In the genomic region with DNA sequence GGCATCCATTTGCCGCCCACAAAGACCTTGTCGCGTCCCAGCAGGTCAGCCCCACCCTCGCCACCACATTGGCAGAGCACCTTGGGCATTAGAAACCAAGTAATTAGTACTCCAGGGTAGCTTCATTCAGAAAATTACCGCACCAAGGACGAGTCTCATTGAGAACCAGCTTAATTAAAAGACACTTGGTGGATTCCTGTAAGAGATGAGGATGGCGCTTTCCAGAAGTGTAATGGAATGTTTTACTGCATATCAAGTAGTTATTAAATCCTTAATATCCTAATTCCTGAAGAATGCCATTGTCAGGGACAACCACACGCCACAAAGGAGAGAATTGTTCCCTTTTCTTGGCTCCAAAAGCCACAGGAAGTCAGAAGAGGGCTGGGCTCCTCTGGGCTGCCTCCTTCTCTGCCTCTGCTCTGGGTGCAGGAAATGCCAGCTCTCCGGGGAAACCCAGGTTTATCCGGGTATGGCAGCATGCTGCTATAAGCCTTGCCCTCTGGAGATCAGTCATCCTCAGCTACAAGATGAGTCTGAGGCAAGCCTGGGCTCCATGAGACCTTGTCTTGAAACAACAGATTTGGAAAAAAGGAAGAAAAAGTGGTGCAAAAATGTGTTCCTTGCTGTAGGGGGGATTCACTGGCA, we compare ENCODE assay signal across 16 mouse cellular contexts. TPM values are rescaled to one million over a fixed set of nuclear protein-coding genes. Genes with fewer than 3 reads are reported as not detected.
DNase-seq lines count a peak whose midpoint lies in the region; ATAC-seq and TF ChIP-seq lines count a peak whose summit lies in the region.
"Had no signal": no experiment of that assay in that cellular context is flagged by ENCODE, and none has a peak within 500 bp of the region (broad histone marks: within the 10 kb centered on the region; RNA-seq: fewer than 3 reads in every experiment).

No protein-coding gene starts in this region.

- H3K79me3 ChIP-seq in C2C12 (ENCODE audit: low read depth): no peaks in the 10 kb centered on the region

- no peak for TF ChIP-seq CTCF in C2C12 (IDR thresholded peaks at IDR 0.05; ENCODE audit: control insufficient read depth, insufficient read depth, insufficient read length)

- H3K36me3 ChIP-seq in C2C12 (ENCODE audit: control insufficient read depth, insufficient read depth): no peaks in the 10 kb centered on the region
- H3K36me3 ChIP-seq in lung, embryonic 16.5 days (ENCODE audit: control insufficient read depth, insufficient read depth, low read length): no peaks in the 10 kb centered on the region
- H3K36me3 ChIP-seq: embryonic facial prominence, embryonic 13.5 days; G1E; heart, embryonic 10.5 days; hindbrain, embryonic 12.5 days had no signal

- peak; percentile 73 for ATAC-seq in CD4-positive, CD25-positive, alpha-beta regulatory T cell, adult 4 months
- peak; percentile 36; the same call in 1 of the 2 replicates for ATAC-seq in lung, embryonic 16.5 days (ENCODE audit: low read depth)
- ATAC-seq: forebrain, embryonic 13.5 days had no signal

- no peak overlapping the region for H3ac ChIP-seq in C2C12 (ENCODE audit: control insufficient read depth, insufficient read length, low read depth)

- WGBS in lung, embryonic 16.5 days: 59% methylated on average over 10 of the region's 10 CpGs

- no peaks in the 10 kb centered on the region for H3K27me3 ChIP-seq in C2C12 (ENCODE audit: control insufficient read depth, insufficient read depth, insufficient read length)
- no peaks in the 10 kb centered on the region for H3K27me3 ChIP-seq in lung, embryonic 16.5 days (ENCODE audit: control insufficient read depth, insufficient read depth, low read depth, low read length)
- H3K27me3 ChIP-seq: embryonic facial prominence, embryonic 13.5 days; forebrain, embryonic 13.5 days; hindbrain, embryonic 12.5 days had no signal

- H3K4me3 ChIP-seq in C2C12 (ENCODE audit: insufficient read depth, poor library complexity, severe bottlenecking): no peak overlapping the region
- H3K4me3 ChIP-seq in lung, embryonic 16.5 days (ENCODE audit: low read length): no peak overlapping the region
- H3K4me3 ChIP-seq: embryonic facial prominence, embryonic 13.5 days; forebrain, embryonic 13.5 days; gastrocnemius, adult 2 months; heart, embryonic 10.5 days; hindbrain, embryonic 12.5 days had no signal

- no peaks in the 10 kb centered on the region for H3K9me3 ChIP-seq in lung, embryonic 16.5 days (ENCODE audit: control insufficient read depth, low read length)
- H3K9me3 ChIP-seq: embryonic facial prominence, embryonic 13.5 days; forebrain, embryonic 13.5 days; G1E; heart, embryonic 10.5 days; hindbrain, embryonic 12.5 days had no signal

- no peak overlapping the region for H3K4me2 ChIP-seq in lung, embryonic 16.5 days (ENCODE audit: low read depth, low read length)
- H3K4me2 ChIP-seq: embryonic facial prominence, embryonic 13.5 days; forebrain, embryonic 13.5 days; hindbrain, embryonic 12.5 days; liver, embryonic 11.5 days had no signal

- peaks cover 14% of the 10 kb centered on the region for H3K4me1 ChIP-seq in lung, embryonic 16.5 days (replicated peaks; ENCODE audit: control insufficient read depth, insufficient read depth, low read length)
- H3K4me1 ChIP-seq: hindbrain, embryonic 12.5 days had no signal

- no peak overlapping the region for H3K9ac ChIP-seq in lung, embryonic 16.5 days (ENCODE audit: low read length)
- H3K9ac ChIP-seq: embryonic facial prominence, embryonic 13.5 days; forebrain, embryonic 13.5 days; hindbrain, embryonic 12.5 days had no signal

- H3K27ac ChIP-seq in lung, embryonic 16.5 days (ENCODE audit: low read length): peak overlapping the region; percentile 50; the same call in 1 of the 2 replicates
- H3K27ac ChIP-seq: embryonic facial prominence, embryonic 13.5 days; forebrain, embryonic 13.5 days; gastrocnemius, adult 2 months; heart, embryonic 10.5 days; hindbrain, embryonic 12.5 days had no signal

- H3K79me2 ChIP-seq in C2C12 (ENCODE audit: control insufficient read depth, insufficient read depth): no peaks in the 10 kb centered on the region

- peak; percentile 54 for DNase-seq in thymus, postnatal 0 days (ENCODE audit: low spot score)
- no peak for DNase-seq in right cerebral cortex, postnatal 36 days (ENCODE audit: low spot score in 2 of 2)
- no peak for DNase-seq in cerebellum, postnatal 14 days
- no peak for DNase-seq in heart, adult 11 months
- DNase-seq: cerebellum, adult 9-11 months; gastrocnemius, adult 2 months; kidney, adult 8-10 months had no signal

TF ChIP-seq in C2C12, 6 proteins besides CTCF, POLR2A, EP300 and RAD21:
- TF ChIP-seq MAX (IDR thresholded peaks at IDR 0.05): peak; percentile 23
- no peak for TF ChIP-seq FOSL1 (IDR thresholded peaks at IDR 0.05; ENCODE audit: insufficient read depth, low read length, poor library complexity, severe bottlenecking)

RNA-seq across cellular contexts. Expression of gene Vdac1, which starts 22.9 kb away (rescaled TPM):
- 296 TPM for polyA plus RNA-seq in C2C12 (2012; fragmentation: generic; extraction: Trizol)
- 100 to 1,000 TPM in 1 of 2 experiments, 10 to 100 TPM in 1; 67.5 to 104 TPM for polyA plus RNA-seq in CD4-positive, CD25-positive, alpha-beta regulatory T cell, adult 4 months (2017; shearing (Covaris generic))
- polyA plus RNA-seq in lung, embryonic 16.5 days (2015; fragmentation: Nextera tagmentation; extraction: Ambion mirVana): 255 and 264 TPM in 2 replicates
- 226 and 233 TPM in 2 replicates for polyA plus RNA-seq in thymus, postnatal 0 days (2015; fragmentation: Nextera tagmentation; extraction: Ambion mirVana)

RNA-seq across cellular contexts. Expression of gene Tcf7, which starts 55.0 kb away (rescaled TPM):
- 25.3 TPM for polyA plus RNA-seq in C2C12 (2012; fragmentation: generic; extraction: Trizol)
- polyA plus RNA-seq in CD4-positive, CD25-positive, alpha-beta regulatory T cell, adult 4 months (2017; shearing (Covaris generic)): 100 to 1,000 TPM; 246 to 283 TPM
- 16.4 and 19.9 TPM in 2 replicates for polyA plus RNA-seq in lung, embryonic 16.5 days (2015; fragmentation: Nextera tagmentation; extraction: Ambion mirVana)
- 1,084 and 1,272 TPM in 2 replicates for polyA plus RNA-seq in thymus, postnatal 0 days (2015; fragmentation: Nextera tagmentation; extraction: Ambion mirVana)
- polyA plus RNA-seq: G1E had no signal

RNA-seq across cellular contexts. Expression of gene 9530068E07Rik, which starts 58.5 kb away (rescaled TPM):
- 111 TPM for polyA plus RNA-seq in C2C12 (2012; fragmentation: generic; extraction: Trizol)
- 10 to 100 TPM; 43.7 to 50.8 TPM for polyA plus RNA-seq in CD4-positive, CD25-positive, alpha-beta regulatory T cell, adult 4 months (2017; shearing (Covaris generic))
- polyA plus RNA-seq in lung, embryonic 16.5 days (2015; fragmentation: Nextera tagmentation; extraction: Ambion mirVana): 226 and 238 TPM in 2 replicates
- 85.6 and 89.6 TPM in 2 replicates for polyA plus RNA-seq in thymus, postnatal 0 days (2015; fragmentation: Nextera tagmentation; extraction: Ambion mirVana)
